Mouse (Mus musculus) midbrain, embryonic 12.5 days (tissue): ENCODE data around the gene Urb1. TPM values are rescaled to one million over a fixed set of nuclear protein-coding genes. Genes with fewer than 3 reads are reported as not detected.

Experiments used
- ATAC-seq: fragments of 200-750 bp; cut with Nextera tagmentation; 2 replicates; pipeline ENCODE4 v1.8.0; 2017; ENCODE audit warnings: low read depth, moderate TSS enrichment, moderate library complexity; ENCODE audit not compliant: low FRiP score
- H3K27ac ChIP-seq: fragments of 300-500 bp; sonication (generic); replicated peaks from 2 replicates; pipeline ENCODE4 v1.5.1; 2016; ENCODE audit warnings: mild to moderate bottlenecking
- H3K27me3 ChIP-seq: fragments of 300-500 bp; sonication (generic); 2 replicates; pipeline ENCODE4 v1.6.1; 2016; ENCODE audit warnings: mild to moderate bottlenecking
- H3K36me3 ChIP-seq: fragments of 300-500 bp; sonication (generic); 2 replicates; pipeline ENCODE4 v1.6.1; 2016
- H3K4me1 ChIP-seq: fragments of 300-500 bp; sonication (generic); 2 replicates; pipeline ENCODE4 v1.6.1; 2016
- H3K4me2 ChIP-seq: fragments of 300-500 bp; sonication (generic); replicated peaks from 2 replicates; pipeline ENCODE4 v1.6.1; 2016; ENCODE audit warnings: mild to moderate bottlenecking, moderate library complexity
- H3K4me3 ChIP-seq: fragments of 300-500 bp; sonication (generic); 2 replicates; pipeline ENCODE4 v1.5.1; 2016; ENCODE audit warnings: mild to moderate bottlenecking
- H3K9ac ChIP-seq: fragments of 300-500 bp; sonication (generic); replicated peaks from 2 replicates; pipeline ENCODE4 v1.6.1; 2016; ENCODE audit warnings: mild to moderate bottlenecking, moderate library complexity
- H3K9me3 ChIP-seq: fragments of 300-500 bp; sonication (generic); 2 replicates; pipeline ENCODE4 v1.6.1; 2016; ENCODE audit warnings: mild to moderate bottlenecking
- WGBS: fragments of 180-500 bp; shearing (Covaris S2); methylation state at CpG from one replicate; pipeline ENCODE4 v1.1.7; 2016; 5-methylcytosine and 5-hydroxymethylcytosine counted together
- polyA plus RNA-seq: library from polyadenylated mRNA; unstranded; fragments of >200 nt; fragmentation: Nextera tagmentation; extraction: Ambion mirVana; gene quantifications from 2 replicates; pipeline ENCODE4 v1.2.1, GENCODE M21; 2016

Gene Urb1
- polyA plus RNA-seq, 1 experiment from 2014 or later = 13.8 TPM

GRCm38 (mm10) chr16:90822284-90822935 is 12.2 kb upstream of the Urb1 start:
- H3K4me1 ChIP-seq = no peaks in the 10 kb centered on the region
- H3K27ac ChIP-seq = no peak overlapping the region
- H3K36me3 ChIP-seq = no peaks in the 10 kb centered on the region
- H3K4me2 ChIP-seq = no peak overlapping the region
- WGBS = 88% methylated on average over 10 of the region's 10 CpGs
- no peak for ATAC-seq
- no peak overlapping the region for H3K4me3 ChIP-seq
- no peak overlapping the region for H3K9ac ChIP-seq
- H3K9me3 ChIP-seq = no peaks in the 10 kb centered on the region
- H3K27me3 ChIP-seq = no peaks in the 10 kb centered on the region

GRCm38 (mm10) chr16:90821046-90821697 is 11.0 kb upstream of the Urb1 start:
- Histone ChIP-seq H3K4me1 (no peaks in the 10 kb centered on the region), H3K27me3 (no peaks in the 10 kb centered on the region), H3K36me3 (no peaks in the 10 kb centered on the region), H3K9ac (no peak overlapping the region), H3K4me3 (no peak overlapping the region), H3K4me2 (no peak overlapping the region), H3K27ac (no peak overlapping the region), H3K9me3 (no peaks in the 10 kb centered on the region)
- no peak for ATAC-seq
- WGBS = 85% methylated on average over 14 of the region's 14 CpGs

GRCm38 (mm10) chr16:90820326-90820725 is 10.1 kb upstream of the Urb1 start:
- H3K9ac ChIP-seq = no peak overlapping the region
- no peak overlapping the region for H3K4me2 ChIP-seq
- no peak overlapping the region for H3K4me3 ChIP-seq
- H3K36me3 ChIP-seq = no peaks in the 10 kb centered on the region
- no peaks in the 10 kb centered on the region for H3K4me1 ChIP-seq
- no peaks in the 10 kb centered on the region for H3K27me3 ChIP-seq
- WGBS = 82% methylated on average over 6 of the region's 6 CpGs
- no peak overlapping the region for H3K27ac ChIP-seq
- no peak for ATAC-seq
- no peaks in the 10 kb centered on the region for H3K9me3 ChIP-seq

GRCm38 (mm10) chr16:90812086-90812485 is 1.9 kb upstream of the Urb1 start:
- H3K27me3 ChIP-seq = no peaks in the 10 kb centered on the region
- H3K4me1 ChIP-seq = peaks cover 14% of the 10 kb centered on the region
- no peak overlapping the region for H3K4me2 ChIP-seq
- no peak overlapping the region for H3K4me3 ChIP-seq
- H3K36me3 ChIP-seq = no peaks in the 10 kb centered on the region
- WGBS = 90% methylated on average over 5 of the region's 5 CpGs
- no peak overlapping the region for H3K9ac ChIP-seq
- no peak overlapping the region for H3K27ac ChIP-seq
- no peaks in the 10 kb centered on the region for H3K9me3 ChIP-seq
- ATAC-seq = no peak

GRCm38 (mm10) chr16:90810716-90811256 is 573 bp upstream of the Urb1 start:
- 51% methylated on average over 11 of the region's 11 CpGs for WGBS
- Histone ChIP-seq H3K27ac (peak overlapping the region; percentile 52), H3K4me3 (peak overlapping the region; percentile 81), H3K36me3 (no peaks in the 10 kb centered on the region), H3K4me1 (peaks cover 14% of the 10 kb centered on the region), H3K4me2 (peak overlapping the region; percentile 70), H3K9me3 (no peaks in the 10 kb centered on the region), H3K27me3 (no peaks in the 10 kb centered on the region), H3K9ac (peak overlapping the region; percentile 47)
- peak; percentile 57 for ATAC-seq

GRCm38 (mm10) chr16:90804466-90804865 is 5.7 kb downstream of the Urb1 start:
- Histone ChIP-seq H3K36me3 (peaks cover 32% of the 10 kb centered on the region), H3K9ac (no peak overlapping the region), H3K4me2 (no peak overlapping the region), H3K27me3 (no peaks in the 10 kb centered on the region), H3K4me1 (peaks cover 6% of the 10 kb centered on the region), H3K4me3 (no peak overlapping the region), H3K9me3 (no peaks in the 10 kb centered on the region), H3K27ac (no peak overlapping the region)
- no peak for ATAC-seq
- 95% methylated on average over 5 of the region's 5 CpGs for WGBS

- no peak for ATAC-seq
- WGBS = 66% methylated on average over 3 of the region's 3 CpGs
- Histone ChIP-seq H3K4me3 (no peak overlapping the region), H3K4me1 (no peaks in the 10 kb centered on the region), H3K9me3 (no peaks in the 10 kb centered on the region), H3K27me3 (no peaks in the 10 kb centered on the region), H3K27ac (no peak overlapping the region), H3K4me2 (no peak overlapping the region), H3K9ac (no peak overlapping the region), H3K36me3 (peaks cover 52% of the 10 kb centered on the region)
These were observed 8.3 kb downstream of the Urb1 start for GRCm38 (mm10) chr16:90801928-90802327.

- no peak overlapping the region for H3K4me2 ChIP-seq
- ATAC-seq = no peak
- peaks cover 59% of the 10 kb centered on the region for H3K36me3 ChIP-seq
- H3K4me3 ChIP-seq = no peak overlapping the region
- no peaks in the 10 kb centered on the region for H3K4me1 ChIP-seq
- no peak overlapping the region for H3K9ac ChIP-seq
- no peaks in the 10 kb centered on the region for H3K27me3 ChIP-seq
- H3K27ac ChIP-seq = no peak overlapping the region
- 94% methylated on average over 5 of the region's 5 CpGs for WGBS
- no peaks in the 10 kb centered on the region for H3K9me3 ChIP-seq
These were observed 9.0 kb downstream of the Urb1 start for GRCm38 (mm10) chr16:90801251-90801650.

GRCm38 (mm10) chr16:90799840-90800239 is 10.4 kb downstream of the Urb1 start:
- WGBS = 91% methylated on average over 10 of the region's 10 CpGs
- Histone ChIP-seq H3K4me1 (no peaks in the 10 kb centered on the region), H3K4me3 (no peak overlapping the region), H3K4me2 (no peak overlapping the region), H3K36me3 (peaks cover 65% of the 10 kb centered on the region), H3K27ac (no peak overlapping the region), H3K9me3 (no peaks in the 10 kb centered on the region), H3K9ac (no peak overlapping the region), H3K27me3 (no peaks in the 10 kb centered on the region)
- no peak for ATAC-seq

- H3K9ac ChIP-seq = no peak overlapping the region
- H3K4me3 ChIP-seq = no peak overlapping the region
- H3K9me3 ChIP-seq = no peaks in the 10 kb centered on the region
- no peak overlapping the region for H3K4me2 ChIP-seq
- 96% methylated on average over 5 of the region's 5 CpGs for WGBS
- no peaks in the 10 kb centered on the region for H3K4me1 ChIP-seq
- peaks cover 58% of the 10 kb centered on the region for H3K36me3 ChIP-seq
- H3K27ac ChIP-seq = no peak overlapping the region
- no peak for ATAC-seq
- no peaks in the 10 kb centered on the region for H3K27me3 ChIP-seq
These were observed 11.4 kb downstream of the Urb1 start for GRCm38 (mm10) chr16:90798848-90799247.

- WGBS = 88% methylated on average over 8 of the region's 8 CpGs
These were observed 11.8 kb downstream of the Urb1 start for GRCm38 (mm10) chr16:90798446-90798845.

GRCm38 (mm10) chr16:90794708-90795107 is 15.5 kb downstream of the Urb1 start:
- ATAC-seq = no peak
- Histone ChIP-seq H3K4me1 (no peaks in the 10 kb centered on the region), H3K4me3 (no peak overlapping the region), H3K9me3 (no peaks in the 10 kb centered on the region), H3K36me3 (peaks cover 82% of the 10 kb centered on the region), H3K9ac (no peak overlapping the region), H3K27ac (no peak overlapping the region), H3K4me2 (no peak overlapping the region), H3K27me3 (no peaks in the 10 kb centered on the region)

More at GRCm38 (mm10) chr16:90798446-90798845, 11.8 kb downstream of the Urb1 start:
- Histone ChIP-seq H3K9me3 (no peaks in the 10 kb centered on the region), H3K4me2 (no peak overlapping the region), H3K4me1 (no peaks in the 10 kb centered on the region), H3K4me3 (no peak overlapping the region), H3K27ac (no peak overlapping the region), H3K27me3 (no peaks in the 10 kb centered on the region), H3K9ac (no peak overlapping the region), H3K36me3 (peaks cover 58% of the 10 kb centered on the region)
- ATAC-seq = no peak
